Mouse (Mus musculus): Measurements from ENCODE around the gene Kctd15.
A peak's percentile ranks its signal among the peaks of the same experiment; 100 is the strongest.

Kctd15 gene

DNA sequence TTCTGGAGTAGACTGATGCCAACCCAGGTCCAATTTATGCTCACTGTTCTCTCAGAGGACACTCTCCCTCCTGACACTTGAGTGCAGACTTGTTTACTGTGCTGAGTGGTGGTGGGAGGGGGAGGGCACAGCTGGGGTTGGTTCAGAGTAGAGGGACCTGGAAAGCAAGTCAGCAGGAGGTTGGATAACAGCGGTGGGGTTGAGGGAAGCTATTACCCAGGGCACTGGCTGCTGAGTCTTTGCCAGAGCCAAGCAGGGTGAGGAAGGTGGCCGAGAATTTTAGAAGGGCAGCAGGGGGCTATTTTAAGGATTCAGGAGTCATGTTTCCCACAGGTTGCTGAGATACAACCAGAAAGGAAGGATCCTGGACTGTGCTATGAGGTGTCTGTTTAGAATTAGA, 36.1 kb downstream of the Kctd15 start:
- DNase-seq (ENCODE audit: low spot score in 2 of 2) = no peak

DNA sequence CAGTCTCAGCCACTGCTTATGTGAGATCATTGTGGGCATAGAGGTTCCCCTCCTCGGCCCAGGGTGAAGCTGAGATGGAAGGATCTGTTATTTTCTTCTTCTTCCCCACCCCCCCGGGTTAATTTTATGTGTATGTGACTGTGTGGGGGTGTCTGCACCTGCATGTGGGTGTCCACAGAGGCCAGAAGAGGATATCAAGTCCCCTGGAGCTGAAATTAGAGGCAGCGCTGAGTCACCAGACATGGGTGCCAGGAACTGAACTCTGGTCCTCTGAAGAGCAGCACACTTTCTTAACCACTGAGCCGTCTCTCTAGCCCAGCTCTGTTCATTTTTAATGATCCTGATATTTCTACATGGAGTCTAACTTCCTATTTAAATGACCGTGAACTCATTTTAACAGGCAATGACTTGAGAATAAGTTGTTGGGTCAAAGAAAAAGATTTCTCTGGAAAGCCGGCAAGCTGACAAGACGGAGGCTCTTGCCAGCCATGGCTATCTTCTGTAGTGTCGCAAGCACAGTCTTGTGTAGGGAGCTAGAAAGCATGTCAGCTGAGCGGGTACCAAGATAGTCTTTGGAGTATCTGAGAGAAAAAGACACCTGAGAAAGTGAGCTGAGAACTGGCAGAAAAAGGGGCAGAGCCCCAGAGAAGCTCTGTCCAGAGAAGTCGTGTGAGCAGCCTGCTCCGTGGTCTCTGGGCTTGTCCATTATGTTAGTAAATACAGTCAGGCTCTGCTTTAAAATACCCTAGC, 38.2 kb downstream of the Kctd15 start:
- no peak for DNase-seq (ENCODE audit: low spot score in 2 of 2)

DNA sequence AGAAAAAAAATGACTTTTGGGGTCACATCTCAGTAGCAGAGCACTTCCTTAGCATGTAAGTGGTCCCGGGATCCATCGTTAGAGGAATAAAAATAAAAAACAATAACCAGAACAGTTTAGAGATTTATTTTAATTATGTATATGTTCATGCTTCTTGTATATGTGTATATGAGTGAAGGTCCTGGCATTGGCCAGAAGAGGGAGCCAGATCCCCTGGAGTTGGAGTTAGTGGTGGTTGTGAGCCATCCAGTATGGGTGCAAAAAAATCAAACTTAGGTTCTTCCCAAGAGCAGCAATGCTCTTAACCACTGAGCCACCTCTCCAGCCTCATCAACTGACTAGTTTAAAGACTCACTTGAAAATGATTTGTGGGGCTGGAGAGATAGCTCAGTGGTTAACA, 40.3 kb downstream of the Kctd15 start:
- DNase-seq (ENCODE audit: low spot score in 2 of 2) = no peak

DNA sequence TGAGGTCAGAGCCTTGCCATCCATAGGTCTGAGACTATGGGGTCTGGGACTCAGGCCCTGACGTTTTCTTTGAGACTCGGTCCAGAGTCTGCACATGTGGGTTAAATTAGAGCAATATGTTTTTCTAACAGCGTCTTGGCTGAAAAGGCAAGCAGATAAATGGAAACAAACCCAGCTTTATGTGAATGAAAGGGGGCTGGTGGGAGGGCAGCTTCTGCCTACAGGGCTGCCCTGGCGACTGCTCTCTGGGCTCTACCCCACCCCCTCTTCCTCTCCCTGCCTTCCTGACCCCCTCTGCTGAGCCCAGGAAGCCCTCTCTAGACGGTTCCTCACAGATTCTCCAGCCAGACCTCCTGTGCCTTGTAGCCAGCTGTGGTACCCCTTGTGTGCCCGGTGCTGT, 46.1 kb downstream of the Kctd15 start:
- no peak for DNase-seq (ENCODE audit: low spot score in 2 of 2)

DNA sequence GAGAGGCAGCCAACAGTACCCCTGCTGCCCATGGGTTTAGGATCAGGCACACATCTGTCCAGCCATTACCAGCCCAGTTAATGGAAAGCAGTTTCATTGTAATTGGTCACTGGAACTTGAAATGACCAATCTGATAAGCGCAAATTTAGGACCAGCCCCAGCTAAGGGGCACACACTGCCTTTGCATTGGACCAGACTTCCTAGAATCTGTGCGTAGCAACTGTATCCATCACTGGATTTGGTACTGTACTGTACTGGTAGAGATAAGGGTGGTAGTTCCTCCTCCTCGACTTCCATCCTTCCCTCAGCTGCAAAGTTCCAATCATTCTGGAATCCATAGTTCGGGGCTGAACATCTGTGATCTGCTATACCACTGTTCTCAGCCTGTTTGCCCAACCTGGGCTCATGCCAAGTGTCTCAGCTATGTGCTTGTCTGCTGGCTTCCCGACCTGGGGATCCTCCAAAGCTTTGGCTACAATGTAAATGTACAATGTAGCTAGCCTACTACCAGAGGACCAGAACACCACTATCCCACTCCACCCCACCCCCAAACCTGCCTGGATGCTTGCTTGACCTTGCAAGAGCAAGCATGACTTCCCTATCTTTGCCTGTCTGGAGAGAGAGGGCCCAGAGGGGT, 49.1 kb downstream of the Kctd15 start:
- DNase-seq (ENCODE audit: low spot score in 2 of 2) = no peak

DNA sequence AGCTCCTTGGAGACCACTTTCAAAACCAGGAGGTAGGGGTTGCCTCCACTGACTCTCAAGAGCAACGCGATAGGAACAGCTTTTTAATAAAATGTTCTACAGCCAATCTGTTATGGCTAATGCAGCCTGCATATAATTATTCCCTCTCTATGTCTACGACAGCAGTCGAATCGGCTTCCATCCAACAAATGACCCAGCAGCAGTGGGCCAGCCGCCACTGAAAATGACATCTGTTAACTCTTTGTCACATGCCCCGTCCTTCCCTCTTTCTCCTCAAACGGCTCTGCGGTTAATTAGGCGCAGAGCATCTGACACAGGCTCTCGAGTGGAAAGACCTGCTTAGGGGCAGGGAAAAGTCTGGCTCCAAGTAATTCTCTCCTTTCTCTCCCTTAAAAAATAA, 49.8 kb downstream of the Kctd15 start:
- DNase-seq (ENCODE audit: low spot score in 2 of 2) = no peak

DNA sequence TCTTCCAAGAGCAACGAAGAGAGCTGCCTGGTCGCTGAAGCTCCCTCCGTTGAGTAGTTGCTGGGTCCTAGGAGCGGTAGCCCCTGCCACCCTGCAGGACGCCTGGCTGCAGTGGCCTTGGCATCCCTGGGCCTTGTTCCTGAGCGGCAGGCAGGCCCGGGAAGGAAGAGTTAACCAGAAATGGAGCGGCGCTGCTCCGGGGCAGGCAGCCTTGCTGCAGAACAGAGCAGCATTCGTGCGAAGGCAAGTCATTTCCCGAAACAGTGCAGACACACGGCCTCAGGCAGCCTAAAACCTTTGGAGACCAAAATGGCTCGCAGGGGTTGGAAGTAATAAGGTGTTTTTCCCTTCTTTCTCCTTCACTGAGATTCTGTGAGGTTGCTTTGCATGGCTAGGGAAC, 50.5 kb downstream of the Kctd15 start:
- no peak for DNase-seq (ENCODE audit: low spot score in 2 of 2)

DNA sequence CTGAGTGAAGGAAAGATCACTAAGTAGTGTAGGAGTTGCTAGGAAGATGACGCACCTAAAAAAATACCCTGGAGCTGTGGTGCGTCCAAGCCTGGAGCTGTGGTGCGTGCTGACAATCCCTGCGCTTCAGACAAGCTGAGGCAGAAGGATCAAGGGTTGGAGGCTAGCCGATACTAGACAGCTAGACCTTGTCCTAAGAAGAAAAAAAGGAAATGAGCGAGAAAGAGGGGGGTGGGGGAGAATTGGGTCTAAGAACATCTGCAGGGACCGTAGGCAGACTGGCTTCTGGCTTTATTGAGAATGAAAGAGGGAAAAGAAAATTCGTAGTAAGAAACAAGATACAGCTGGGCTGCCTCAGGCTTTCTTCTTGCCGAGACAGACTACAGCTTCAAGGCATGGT, 58.0 kb downstream of the Kctd15 start:
- no peak for DNase-seq (ENCODE audit: low spot score in 2 of 2)

DNA sequence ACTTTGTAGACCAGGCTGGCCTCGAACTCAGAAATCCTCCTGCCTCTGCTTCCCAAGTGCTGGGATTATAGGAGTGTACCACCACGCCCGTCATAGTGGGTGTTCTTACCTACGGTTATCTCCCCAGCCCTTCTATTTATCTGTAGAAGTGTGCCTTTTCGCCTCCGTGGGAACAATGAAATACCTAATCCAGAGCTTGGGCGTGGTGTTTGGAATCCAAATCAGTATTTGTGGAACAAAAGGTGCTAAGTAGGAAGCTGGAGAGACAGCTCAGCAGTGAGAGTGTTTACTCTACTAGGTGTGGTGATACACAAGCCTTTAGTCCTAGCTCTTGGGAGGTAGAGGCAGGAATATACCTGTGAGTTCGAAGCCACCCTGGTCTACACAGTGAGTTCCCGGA, 58.5 kb downstream of the Kctd15 start:
- DNase-seq (ENCODE audit: low spot score in 2 of 2) = no peak

DNA sequence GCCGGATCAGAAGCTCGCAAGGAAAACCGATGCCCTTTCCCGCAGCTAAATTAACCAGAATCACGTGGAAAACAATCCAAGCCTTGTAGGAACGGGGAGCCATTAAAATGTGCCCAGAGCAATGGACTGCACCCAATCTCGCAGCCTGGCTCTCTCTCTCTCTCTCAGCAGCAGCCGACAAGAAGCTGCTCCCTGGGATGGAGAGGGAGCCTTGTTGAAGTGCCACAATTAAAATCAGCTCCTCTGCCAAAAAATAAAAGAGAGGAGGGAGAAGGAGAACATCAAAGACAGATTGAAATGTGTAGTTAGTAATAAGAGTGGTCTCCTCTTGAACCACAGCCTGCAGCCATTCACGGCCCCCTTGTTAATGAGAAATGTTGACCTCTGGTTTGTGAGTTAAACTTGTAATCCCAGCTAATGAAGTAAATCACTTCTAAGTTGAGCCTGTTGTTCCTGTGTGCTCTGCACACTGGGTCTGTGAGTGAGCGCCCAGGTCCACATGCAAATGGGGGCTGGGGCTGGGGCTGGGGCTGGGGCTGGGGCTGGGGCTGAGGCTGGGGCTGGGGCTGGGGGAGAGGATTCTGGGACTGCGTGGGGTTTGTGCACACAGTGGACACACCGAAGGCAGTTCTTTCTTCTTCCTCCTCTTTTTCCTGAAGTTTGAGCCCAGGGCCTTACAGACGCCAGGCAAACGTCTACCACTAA, 59.8 kb downstream of the Kctd15 start:
- DNase-seq (ENCODE audit: low spot score in 2 of 2) = no peak

DNA sequence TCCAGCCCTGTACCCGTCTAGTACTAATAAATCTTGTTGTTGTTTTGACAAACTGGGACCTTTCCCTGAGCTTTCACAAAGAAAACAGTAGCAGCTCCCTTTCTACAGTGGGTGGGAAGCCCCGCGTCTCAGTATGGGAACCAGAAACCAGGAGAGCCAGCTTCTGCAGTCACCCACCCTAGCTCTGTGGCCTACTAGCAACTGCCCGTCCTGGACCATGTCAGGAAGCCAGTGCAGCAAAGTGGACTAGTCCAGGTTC, 61.3 kb downstream of the Kctd15 start:
- no peak for DNase-seq (ENCODE audit: low spot score in 2 of 2)

DNA sequence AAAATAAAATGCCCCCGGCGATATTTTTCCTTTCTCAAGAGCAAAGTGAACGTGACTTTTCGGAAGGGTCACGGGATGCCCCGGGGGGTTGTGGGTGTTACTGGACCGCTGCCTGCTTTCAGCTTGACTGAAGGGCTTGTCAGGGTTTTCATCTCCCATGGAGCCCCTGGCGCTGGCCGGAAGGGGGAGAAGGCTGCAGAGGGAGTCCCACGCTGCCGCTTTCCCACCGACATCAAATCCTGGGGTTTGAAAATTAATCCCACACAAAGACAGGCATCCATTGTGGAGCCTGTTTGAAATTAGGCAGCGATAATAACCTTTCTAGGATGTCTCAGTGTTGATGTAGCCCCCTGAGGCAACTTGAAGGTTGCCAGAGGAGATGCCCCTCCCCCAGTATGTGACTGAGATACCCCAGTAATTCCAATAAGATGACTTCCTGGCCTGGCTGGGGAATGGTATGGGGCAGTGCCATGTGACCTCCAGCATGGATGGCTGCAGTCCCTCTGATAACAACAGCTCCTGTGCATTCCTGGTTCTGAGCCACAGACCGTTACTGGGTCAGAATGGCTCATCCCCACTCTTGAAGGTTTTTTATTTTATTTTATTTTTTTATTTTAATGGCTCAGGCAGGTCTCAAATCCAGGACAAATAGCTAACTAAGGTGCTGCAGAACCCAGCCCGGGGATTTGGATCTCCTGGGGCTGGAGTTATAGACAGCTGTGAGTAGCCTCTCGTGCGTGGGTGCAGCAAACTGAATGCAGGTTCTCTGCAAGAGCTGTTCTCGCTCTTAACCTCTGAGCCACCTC, 61.8 kb downstream of the Kctd15 start:
- DNase-seq (ENCODE audit: low spot score in 2 of 2) = peak in 1 of 2 experiments; percentile 44

DNA sequence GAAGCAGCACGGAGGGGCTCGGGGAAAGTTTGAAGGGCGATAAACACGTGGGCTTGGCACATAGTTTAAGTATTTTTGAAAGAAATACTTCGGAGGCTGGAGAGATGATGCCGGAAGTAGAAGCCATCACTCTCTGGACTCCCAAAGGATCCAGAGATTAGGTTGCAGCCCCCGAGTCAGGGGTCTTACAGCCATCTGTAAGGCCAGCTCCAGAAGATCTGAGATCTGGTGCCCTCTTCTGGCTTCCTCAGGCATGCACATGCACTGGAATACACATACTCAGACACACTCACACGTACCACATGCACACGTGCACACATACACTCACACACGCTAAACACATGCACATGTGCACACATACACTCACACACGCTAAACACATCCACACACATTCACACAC, 65.8 kb downstream of the Kctd15 start:
- DNase-seq (ENCODE audit: low spot score in 2 of 2) = no peak

All from heart, adult 9 months (tissue).